Mouse (Mus musculus): ENCODE data around the gene Adam20. TPM values are rescaled to one million over a fixed set of nuclear protein-coding genes. Genes with fewer than 3 reads are reported as not detected.
"Not testable (repeated sequence)": the region's sequence is repeated elsewhere in the genome, so short reads cannot be mapped to it uniquely, and the experiment has no call there.

Gene Adam20
- not detected for total RNA-seq (2021)
- long read RNA-seq, experiment 1: 0 reads
- long read RNA-seq, experiment 2: 0 reads

DNA sequence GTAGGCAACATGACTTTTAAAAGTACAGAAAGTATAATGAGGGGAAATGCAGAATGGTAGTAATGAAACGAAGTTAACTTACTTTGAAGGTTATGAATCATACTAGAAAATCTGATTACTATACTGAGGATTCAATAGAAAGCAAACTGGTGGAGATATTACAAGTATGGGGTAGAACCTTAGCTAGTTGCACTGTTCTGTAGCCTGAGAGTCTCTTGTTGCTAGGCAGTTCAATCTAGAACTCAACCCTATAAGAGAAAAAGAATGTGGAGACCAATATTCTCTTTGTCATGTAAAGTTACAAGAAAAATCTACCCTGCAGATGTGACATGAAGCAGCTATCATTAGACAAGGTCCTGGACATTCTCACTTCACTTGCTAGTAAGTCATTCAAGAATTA is at the start of gene Adam20:
TSS of gene Adam20 (plus strand) at position 301 of the 400 bp plus-strand sequence.
- not testable (repeated sequence) for DNase-seq (ENCODE audit: low spot score in 2 of 2)

GRCm38 (mm10) chr8:40751908-40752307 is 41.2 kb upstream of the Adam20 start, which contains the start of gene Adam25:
TSS of gene Adam25 (plus strand) at chr8:40752208.
- not testable (repeated sequence) for DNase-seq (ENCODE audit: low spot score in 2 of 2)

DNA sequence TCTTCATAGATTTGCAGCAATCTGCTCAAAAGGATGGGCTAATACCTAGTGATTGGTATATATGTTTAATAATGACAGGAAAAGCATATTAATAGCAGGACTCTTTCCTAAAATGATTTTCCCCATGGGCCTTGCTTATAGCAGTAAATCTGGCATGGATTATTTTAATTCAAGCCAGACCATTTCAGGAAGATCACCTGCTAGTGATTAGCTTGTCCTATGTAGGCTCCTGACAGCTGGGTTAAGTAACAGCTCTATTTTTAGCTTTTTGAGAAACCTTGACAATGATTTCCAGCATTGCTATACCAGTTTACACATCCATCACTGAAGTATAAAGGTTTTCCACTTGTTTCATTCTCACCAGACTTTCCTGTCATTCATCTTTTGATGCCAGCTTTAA is 9.8 kb upstream of the Adam20 start:
- DNase-seq (ENCODE audit: low spot score in 2 of 2): no peak

DNA sequence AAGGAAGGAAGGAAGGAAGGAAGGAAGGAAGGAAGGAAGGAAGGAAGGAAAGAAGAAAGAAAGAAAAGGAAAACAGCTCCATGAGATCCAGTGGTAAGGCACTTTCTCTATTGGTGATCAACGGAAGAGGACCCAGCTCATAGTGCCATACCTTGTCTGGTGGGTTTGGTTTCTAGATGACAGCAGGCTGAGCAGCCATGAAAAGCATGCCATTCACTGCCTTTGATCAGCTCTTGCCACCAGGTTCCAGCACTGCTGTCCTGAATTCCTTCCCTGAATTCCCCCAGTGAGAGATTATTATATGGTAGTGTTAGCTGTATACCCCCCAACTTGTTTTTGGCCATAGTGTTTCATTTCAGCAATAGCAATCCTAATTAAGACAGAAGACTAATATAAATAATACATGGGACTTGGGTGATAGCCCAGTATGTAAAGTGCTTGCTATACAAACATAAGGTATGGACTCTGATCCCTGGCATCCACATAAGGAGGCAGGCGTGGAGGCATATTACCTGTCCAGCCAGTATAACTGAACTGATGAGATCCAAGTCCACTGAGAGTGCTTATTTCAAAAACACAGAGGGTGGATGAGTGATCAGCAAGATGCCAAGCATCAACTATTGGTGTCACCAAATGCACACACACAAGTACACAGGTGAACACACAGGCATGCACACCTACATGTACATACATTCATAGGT is 10.5 kb downstream of the Adam20 start:
- no peak for DNase-seq (ENCODE audit: low spot score in 2 of 2)

Other genes with a start within 250 kb of the Adam20 start
- gene Adam24, start 118.2 kb upstream of the Adam20 start, total RNA-seq (2021): not detected
- not detected for gene Adam25, start 41.1 kb upstream of the Adam20 start, total RNA-seq (2021)
- not detected for gene Adam39, start 29.7 kb downstream of the Adam20 start, total RNA-seq (2021)

Data from adrenal gland, postnatal 4 days (tissue).